Comparison of ENCODE assay signal across 8 mouse cellular contexts in the genomic region with DNA sequence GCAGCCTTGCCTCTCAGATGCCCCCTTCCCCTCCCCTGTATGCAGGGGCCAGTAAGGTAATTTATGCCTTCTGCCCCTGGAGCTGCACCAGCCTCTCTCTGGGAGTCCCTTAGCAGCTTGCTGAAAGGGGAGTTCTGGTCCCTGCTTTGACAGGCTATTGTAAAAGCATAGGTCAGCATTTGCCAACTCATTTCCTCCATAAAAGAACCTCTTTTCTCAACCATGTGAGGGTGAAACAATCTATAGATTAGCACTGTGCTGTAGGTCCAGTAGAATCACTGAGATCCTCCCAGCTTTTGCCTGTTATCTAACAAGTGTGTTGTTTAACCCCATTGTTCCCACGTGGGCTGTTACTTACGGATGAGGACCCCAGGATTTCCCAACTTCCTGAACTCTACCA. TPM values are rescaled to one million over a fixed set of nuclear protein-coding genes. Genes with fewer than 3 reads are reported as not detected.
A peak's percentile ranks its signal among the peaks of the same experiment; 100 is the strongest.
DNase-seq lines count a peak whose midpoint lies in the region; ATAC-seq lines count a peak whose summit lies in the region.
"Had no signal": no experiment of that assay in that cellular context is flagged by ENCODE, and none has a peak within 500 bp of the region (broad histone marks: within the 10 kb centered on the region; RNA-seq: fewer than 3 reads in every experiment).

No protein-coding gene starts in this region.

- peak overlapping the region; percentile 100 for H3K4me2 ChIP-seq in lung, embryonic 15.5 days

- ATAC-seq in lung, embryonic 15.5 days (ENCODE audit: borderline replicate concordance, extremely low read depth, low FRiP score, low TSS enrichment): no peak
- ATAC-seq in granulocyte monocyte progenitor cell, adult 5-6 weeks (replicated peaks; ENCODE audit: poor library complexity, severe bottlenecking): peak; percentile 42

- H3K36me3 ChIP-seq in lung, embryonic 15.5 days: no peaks in the 10 kb centered on the region
- peaks cover 10% of the 10 kb centered on the region for H3K36me3 ChIP-seq in midbrain, embryonic 10.5 days

- H3K27me3 ChIP-seq in lung, embryonic 15.5 days: peaks cover 25% of the 10 kb centered on the region
- H3K27me3 ChIP-seq in midbrain, embryonic 10.5 days (ENCODE audit: low read depth, poor library complexity, severe bottlenecking): peaks cover 57% of the 10 kb centered on the region

- no peak for DNase-seq in lung, postnatal 10 days
- no peak for DNase-seq in midbrain, embryonic 10.5 days (ENCODE audit: low spot score)
- no peak for DNase-seq in ovary, adult 18-20 months (ENCODE audit: low spot score)
- DNase-seq in ovary, postnatal 36 days (ENCODE audit: low spot score): no peak
- no peak for DNase-seq in thymus, postnatal 0 days (ENCODE audit: low spot score)
- DNase-seq: lung, postnatal 14 days had no signal

- WGBS in lung, embryonic 15.5 days: 70% methylated on average over 2 of the region's 2 CpGs
- WGBS in midbrain, embryonic 10.5 days: 31% methylated on average over 2 of the region's 2 CpGs

- H3K4me1 ChIP-seq in lung, embryonic 15.5 days: peaks cover 12% of the 10 kb centered on the region
- peaks cover 48% of the 10 kb centered on the region for H3K4me1 ChIP-seq in midbrain, embryonic 10.5 days

- no peak overlapping the region for H3K9ac ChIP-seq in lung, embryonic 15.5 days

- no peaks in the 10 kb centered on the region for H3K9me3 ChIP-seq in lung, embryonic 15.5 days
- no peaks in the 10 kb centered on the region for H3K9me3 ChIP-seq in midbrain, embryonic 10.5 days (replicated peaks)

- H3K27ac ChIP-seq in lung, embryonic 15.5 days: no peak overlapping the region
- no peak overlapping the region; the same call in 1 of the 2 replicates for H3K27ac ChIP-seq in midbrain, embryonic 10.5 days (replicated peaks)

- no peak overlapping the region for H3K4me3 ChIP-seq in lung, embryonic 15.5 days
- peak overlapping the region; percentile 82 for H3K4me3 ChIP-seq in midbrain, embryonic 10.5 days

RNA-seq across cellular contexts. Expression of a gene that starts 2.5 kb away (rescaled TPM):
- 0.34 and 0.44 TPM in 2 replicates for polyA plus RNA-seq in lung, embryonic 15.5 days (2015; fragmentation: Nextera tagmentation; extraction: Ambion mirVana)
- total RNA-seq in granulocyte monocyte progenitor cell, adult 5-6 weeks (2014; fragmentation: Nextera tagmentation): not detected in 2 replicates
- 0.22 TPM in 1 of 2 replicates, not detected in the other for total RNA-seq in granulocyte monocyte progenitor cell, adult 5-6 weeks (2017)
- 1.5 and 2.3 TPM in 2 replicates for polyA plus RNA-seq in midbrain, embryonic 10.5 days (2016; fragmentation: Nextera tagmentation; extraction: Ambion mirVana)
- 0.08 and 0.16 TPM in 2 replicates for polyA plus RNA-seq in thymus, postnatal 0 days (2015; fragmentation: Nextera tagmentation; extraction: Ambion mirVana)
